Mouse (Mus musculus) lung, postnatal 0 days (tissue): ENCODE data around the gene Fam131a. TPM values are rescaled to one million over a fixed set of nuclear protein-coding genes. Genes with fewer than 3 reads are reported as not detected.

Source experiments
- ATAC-seq: fragments of 200-750 bp; cut with Nextera tagmentation; 2 replicates; pipeline ENCODE4 v1.8.0; 2017; ENCODE audit warnings: moderate library complexity
- DNase-seq: peaks from one replicate; pipeline ENCODE4 v3.0.0-alpha.2; 2016; ENCODE audit warnings: low spot score
- H3K27ac ChIP-seq: fragments of 300-500 bp; sonication (generic); 2 replicates; pipeline ENCODE4 v1.5.1; 2014; ENCODE audit warnings: antibody characterized with exemption, mild to moderate bottlenecking, low read length, mixed read lengths
- H3K27me3 ChIP-seq: fragments of 300-500 bp; sonication (generic); replicated peaks from 2 replicates; pipeline ENCODE4 v1.6.1; 2014; ENCODE audit warnings: low read length, mixed read lengths; ENCODE audit not compliant: insufficient read depth
- H3K36me3 ChIP-seq: fragments of 300-500 bp; sonication (generic); 2 replicates; pipeline ENCODE4 v1.6.1; 2014; ENCODE audit warnings: low read length, mixed read lengths; ENCODE audit not compliant: insufficient read depth
- H3K4me1 ChIP-seq: fragments of 300-500 bp; sonication (generic); 2 replicates; pipeline ENCODE4 v1.6.1; 2014; ENCODE audit warnings: antibody characterized with exemption, low read depth, low read length, mixed read lengths; ENCODE audit not compliant: insufficient read depth
- H3K4me2 ChIP-seq: fragments of 300-500 bp; sonication (generic); replicated peaks from 2 replicates; pipeline ENCODE4 v1.6.1; 2014; ENCODE audit warnings: low read depth, mild to moderate bottlenecking, low read length, moderate library complexity, mixed read lengths
- H3K4me3 ChIP-seq: fragments of 300-500 bp; sonication (generic); 2 replicates; pipeline ENCODE4 v1.5.1; 2014; ENCODE audit warnings: low read depth, low read length
- H3K9ac ChIP-seq: fragments of 300-500 bp; sonication (generic); replicated peaks from 2 replicates; pipeline ENCODE4 v1.6.1; 2014; ENCODE audit warnings: low read depth, mild to moderate bottlenecking
- H3K9me3 ChIP-seq: fragments of 300-500 bp; sonication (generic); 2 replicates; pipeline ENCODE4 v1.6.1; 2016; ENCODE audit warnings: low read length, mixed read lengths
- CTCF ChIP-seq: IDR thresholded peaks from 2 replicates; pipeline ENCODE4 v1.5.1; 2016; ENCODE audit warnings: antibody characterized with exemption, mild to moderate bottlenecking
- EP300 ChIP-seq: IDR thresholded peaks from 2 replicates; pipeline ENCODE4 v1.6.1; 2016; ENCODE audit warnings: antibody characterized with exemption, mild to moderate bottlenecking, control low read depth
- WGBS: fragments of 180-500 bp; shearing (Covaris S2); extraction: QIAGEN DNeasy Blood & Tissue Kit; methylation state at CpG from one replicate; pipeline ENCODE4 v1.1.7; 2014; 5-methylcytosine and 5-hydroxymethylcytosine counted together
- polyA plus RNA-seq: library from polyadenylated mRNA; unstranded; fragments of >200 nt; fragmentation: Nextera tagmentation; extraction: Ambion mirVana; gene quantifications from 2 replicates; pipeline ENCODE4 v1.2.1, GENCODE M21; 2015

The Fam131a gene
- polyA plus RNA-seq, 1 experiment from 2014 or later: 8.4 TPM

DNA sequence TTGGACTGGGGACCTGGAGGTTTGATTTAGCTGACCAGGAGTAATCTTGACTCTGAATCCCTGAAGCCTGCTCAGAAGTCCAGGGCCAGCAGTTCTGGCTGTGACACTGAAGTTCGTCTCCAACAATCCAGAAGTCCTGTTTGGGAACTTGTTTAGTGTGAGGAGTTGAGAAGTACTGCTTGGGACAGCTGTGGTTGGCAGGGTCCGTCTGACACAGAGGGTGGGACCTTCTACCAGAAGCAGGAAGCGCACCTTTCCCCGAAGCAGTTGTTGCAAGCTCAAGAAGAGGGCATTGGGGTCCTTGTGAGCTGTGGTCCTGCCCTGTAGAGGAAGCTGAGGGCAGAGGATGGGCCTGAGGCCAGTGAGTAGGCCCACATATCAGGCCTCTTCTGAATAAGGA is 32.7 kb downstream of the Fam131a start:
- ATAC-seq: no peak
- H3K9ac ChIP-seq: no peak overlapping the region
- no peak overlapping the region for H3K4me2 ChIP-seq

DNA sequence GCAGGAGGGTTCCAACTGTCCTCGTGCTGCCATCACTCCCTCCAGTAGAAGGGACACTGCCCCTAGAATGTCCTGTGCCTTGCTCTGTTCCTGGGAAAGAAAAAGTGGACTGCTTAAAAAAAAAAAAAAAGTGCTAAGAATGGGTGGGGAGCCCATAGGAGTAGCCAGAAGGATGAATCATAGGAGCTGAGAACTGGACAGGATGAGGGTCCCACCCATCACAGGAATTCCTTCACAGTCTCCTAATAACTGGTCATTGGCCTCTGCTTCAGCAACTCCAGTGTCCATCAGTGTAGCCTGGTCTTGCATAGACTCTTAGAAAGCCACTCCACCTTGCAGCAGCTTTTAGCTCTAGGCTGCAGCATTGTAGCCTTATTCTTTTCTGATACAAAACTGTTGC is 33.3 kb downstream of the Fam131a start:
- Histone ChIP-seq H3K4me1 (no peaks in the 10 kb centered on the region), H3K4me3 (no peak overlapping the region), H3K9me3 (no peaks in the 10 kb centered on the region), H3K9ac (no peak overlapping the region), H3K27ac (no peak overlapping the region), H3K4me2 (no peak overlapping the region), H3K27me3 (no peaks in the 10 kb centered on the region; the same call in 1 of the 2 replicates), H3K36me3 (no peaks in the 10 kb centered on the region)
- peak; percentile 67 for ATAC-seq
- TF ChIP-seq EP300 (peak; percentile 76), CTCF (no peak)
- DNase-seq: peak; percentile 63
- 65% methylated on average over 1 of the region's 1 CpGs for WGBS

More for the DNA sequence above, 32.7 kb downstream of the Fam131a start:
- Histone ChIP-seq H3K27me3 (no peaks in the 10 kb centered on the region), H3K9me3 (no peaks in the 10 kb centered on the region), H3K4me1 (no peaks in the 10 kb centered on the region), H3K36me3 (no peaks in the 10 kb centered on the region), H3K27ac (no peak overlapping the region), H3K4me3 (no peak overlapping the region)
- TF ChIP-seq EP300 (no peak), CTCF (no peak)
- no peak for DNase-seq
- WGBS: 82% methylated on average over 4 of the region's 4 CpGs

DNA sequence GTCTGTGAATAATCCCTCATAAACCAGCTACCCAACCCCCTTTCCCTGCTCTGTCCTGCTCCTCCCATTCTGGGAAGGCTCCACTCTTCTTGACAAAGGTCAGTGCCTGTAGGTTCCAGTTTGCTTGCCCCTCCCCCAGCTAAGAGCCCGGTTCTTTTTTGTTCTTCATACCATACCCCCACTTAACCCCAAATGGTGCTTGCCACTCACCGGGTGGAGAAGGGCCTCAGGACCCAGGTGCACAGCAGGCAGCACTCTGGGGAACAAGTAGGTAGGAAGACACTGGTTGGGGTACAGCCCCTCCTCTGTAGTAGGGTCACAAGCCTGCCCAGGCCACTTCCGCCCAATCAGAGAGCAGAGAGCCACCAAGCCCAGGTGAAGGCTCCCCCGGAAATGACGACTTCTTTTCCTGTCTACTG is 37.3 kb downstream of the Fam131a start:
- no peaks in the 10 kb centered on the region for H3K36me3 ChIP-seq
- no peaks in the 10 kb centered on the region for H3K9me3 ChIP-seq
- H3K27ac ChIP-seq: no peak overlapping the region
- no peak overlapping the region for H3K4me3 ChIP-seq
- 37% methylated on average over 5 of the region's 5 CpGs for WGBS
- ATAC-seq (no peak), DNase-seq (no peak)
- peaks cover 21% of the 10 kb centered on the region for H3K27me3 ChIP-seq
- H3K4me2 ChIP-seq: no peak overlapping the region
- no peak for TF ChIP-seq EP300
- TF ChIP-seq CTCF: no peak
- no peak overlapping the region for H3K9ac ChIP-seq
- H3K4me1 ChIP-seq: no peaks in the 10 kb centered on the region; the same call in 1 of the 2 replicates

DNA sequence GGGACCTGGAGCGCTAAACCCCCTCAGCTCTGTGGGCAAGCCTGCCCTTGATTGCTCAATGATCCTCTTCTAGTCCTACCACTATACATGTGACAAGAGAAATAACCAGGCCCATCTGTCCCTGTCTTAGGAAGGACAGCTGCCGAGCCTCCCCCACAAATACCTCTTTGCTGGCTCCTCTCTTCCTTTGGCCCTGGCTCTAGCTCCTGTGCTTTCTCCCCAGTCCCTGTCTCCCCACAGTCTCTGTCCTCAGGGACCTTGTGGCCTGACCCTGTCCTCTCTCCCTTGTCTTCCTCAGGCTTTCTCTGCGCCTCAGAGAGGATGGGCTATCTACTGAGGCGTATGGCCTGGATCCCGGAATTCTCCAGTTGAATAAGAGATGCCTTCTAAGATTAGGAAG is 38.6 kb downstream of the Fam131a start:
- no peaks in the 10 kb centered on the region for H3K36me3 ChIP-seq
- H3K4me1 ChIP-seq: no peaks in the 10 kb centered on the region; the same call in 1 of the 2 replicates
- H3K9me3 ChIP-seq: no peaks in the 10 kb centered on the region
- DNase-seq (no peak), ATAC-seq (no peak)
- no peak for TF ChIP-seq EP300
- no peak for TF ChIP-seq CTCF
- no peak overlapping the region for H3K9ac ChIP-seq
- WGBS: 57% methylated on average over 5 of the region's 5 CpGs
- H3K4me3 ChIP-seq: no peak overlapping the region
- H3K27ac ChIP-seq: no peak overlapping the region
- H3K27me3 ChIP-seq: peaks cover 21% of the 10 kb centered on the region
- no peak overlapping the region for H3K4me2 ChIP-seq

DNA sequence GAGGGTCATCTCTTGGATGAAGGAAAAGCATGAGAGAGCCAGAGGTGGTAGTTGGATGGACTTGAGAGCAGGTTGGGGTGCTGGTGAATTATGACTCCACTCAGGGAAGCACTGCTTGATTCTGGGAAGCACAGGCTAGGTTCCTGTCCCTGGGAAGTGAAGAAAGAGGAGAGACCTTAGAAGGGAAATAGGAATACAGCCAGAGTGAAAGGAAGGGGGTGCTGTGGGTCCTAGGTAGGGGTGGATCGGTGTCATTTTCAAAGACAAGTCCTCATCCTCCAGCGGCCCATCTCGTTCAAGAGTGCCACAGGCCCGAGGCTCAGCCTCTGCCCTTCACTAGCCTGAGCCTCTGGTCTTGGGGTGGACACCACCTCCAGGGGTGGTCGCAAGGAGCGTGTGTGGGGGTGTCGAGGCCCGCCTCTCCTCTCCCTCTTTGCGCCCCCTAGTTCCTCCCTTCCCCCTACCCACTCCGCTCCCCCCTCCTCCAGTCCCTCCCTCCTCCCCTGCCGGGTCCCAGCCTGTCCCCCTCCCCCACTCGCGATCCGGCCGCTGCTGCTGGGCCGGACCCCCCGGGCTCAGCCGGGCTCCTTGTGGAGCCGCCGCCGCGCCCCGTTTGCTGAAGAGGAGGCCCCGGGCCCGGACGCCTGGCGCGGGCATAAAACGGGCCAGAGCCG is 39.3 kb downstream of the Fam131a start:
- H3K4me3 ChIP-seq: peak overlapping the region; percentile 60
- peak overlapping the region; percentile 54 for H3K9ac ChIP-seq
- H3K4me2 ChIP-seq: peak overlapping the region; percentile 99
- no peaks in the 10 kb centered on the region for H3K36me3 ChIP-seq
- ATAC-seq (peak; percentile 20), DNase-seq (no peak)
- peaks cover 21% of the 10 kb centered on the region for H3K27me3 ChIP-seq
- H3K9me3 ChIP-seq: no peaks in the 10 kb centered on the region
- H3K27ac ChIP-seq: peak overlapping the region; percentile 54; the same call in 1 of the 2 replicates
- TF ChIP-seq CTCF: no peak
- TF ChIP-seq EP300: no peak
- WGBS: 4% methylated on average over 15 of the region's 30 CpGs
- no peaks in the 10 kb centered on the region; the same call in 1 of the 2 replicates for H3K4me1 ChIP-seq

DNA sequence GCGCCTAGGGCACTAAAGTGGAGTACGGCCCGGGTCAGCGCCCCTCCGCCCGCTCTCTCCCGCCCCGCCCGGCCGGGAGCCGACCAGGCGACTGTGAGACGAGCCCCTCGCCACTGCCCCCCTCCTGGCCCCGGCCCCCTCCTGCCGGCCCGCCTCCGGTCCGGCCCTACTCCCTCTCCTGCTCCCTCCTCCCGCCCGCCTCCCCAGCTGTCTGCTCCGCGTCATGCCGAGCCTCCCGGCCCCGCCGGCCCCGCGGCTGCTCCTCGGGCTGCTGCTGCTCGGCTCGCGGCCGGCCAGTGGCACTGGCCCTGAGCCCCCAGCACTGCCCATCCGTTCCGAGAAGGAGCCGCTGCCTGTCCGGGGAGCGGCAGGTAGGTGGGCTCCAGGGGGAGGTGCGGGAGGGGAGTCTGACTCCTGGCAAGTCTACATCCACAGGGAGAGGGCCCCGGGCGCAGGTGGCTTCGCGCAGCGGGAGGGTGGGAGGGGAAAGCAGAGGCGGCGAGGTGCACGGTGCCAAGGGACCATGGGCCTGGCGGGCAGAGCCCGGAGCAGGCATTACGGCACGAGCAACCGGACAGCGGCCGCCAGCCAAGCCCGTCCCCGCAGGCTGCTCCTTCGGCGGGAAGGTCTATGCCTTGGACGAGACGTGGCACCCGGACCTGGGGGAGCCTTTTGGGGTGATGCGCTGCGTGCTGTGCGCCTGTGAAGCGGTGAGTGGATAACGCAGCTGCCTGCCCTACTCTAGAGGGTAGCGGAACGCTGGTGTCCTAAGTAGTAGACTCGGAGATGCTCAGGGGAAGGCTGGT is 40.1 kb downstream of the Fam131a start, which contains the start of gene Chrd:
Chrd (plus strand) TSS at position 203 of the 806 bp plus-strand sequence.
- Histone ChIP-seq H3K27me3 (peaks cover 21% of the 10 kb centered on the region), H3K9me3 (no peaks in the 10 kb centered on the region), H3K4me1 (no peaks in the 10 kb centered on the region; the same call in 1 of the 2 replicates), H3K27ac (peak within 1 kb of the TSS; percentile 54; the same call in 1 of the 2 replicates), H3K4me2 (peak within 1 kb of the TSS; percentile 99), H3K36me3 (no peaks in the 10 kb centered on the region), H3K9ac (peak within 1 kb of the TSS; percentile 54), H3K4me3 (peak within 1 kb of the TSS; percentile 60)
- 1% methylated on average over 44 of the region's 70 CpGs for WGBS
- peak; percentile 74 for DNase-seq
- no peak for TF ChIP-seq CTCF
- no peak for TF ChIP-seq EP300
- peak; percentile 87 for ATAC-seq
